Mouse (Mus musculus): ENCODE data around the gene Tspo. TPM values are rescaled to one million over a fixed set of nuclear protein-coding genes. Genes with fewer than 3 reads are reported as not detected.

The Tspo gene
- polyA plus RNA-seq, 1 experiment from 2014 or later, result 16.3 TPM

DNA sequence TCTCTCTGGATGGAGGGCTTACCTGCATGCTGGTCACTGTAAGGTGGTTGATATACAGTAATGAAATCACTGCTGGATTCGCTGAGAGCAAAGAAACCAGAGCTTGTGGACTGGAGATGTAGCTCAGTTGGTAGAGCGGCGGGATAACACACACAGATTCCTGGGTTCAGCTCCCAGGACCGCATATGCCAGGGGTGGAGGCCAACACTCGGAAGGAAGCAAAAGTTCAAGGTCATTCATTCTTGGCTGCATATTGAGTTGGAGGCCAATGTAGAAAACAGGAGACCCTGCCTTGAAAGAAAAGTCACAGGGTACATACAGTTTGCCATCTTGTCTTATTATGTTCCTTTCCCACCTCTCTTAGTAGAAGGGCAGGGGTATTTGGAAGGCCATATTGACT is 33.6 kb upstream of the Tspo start:
- 87% methylated on average over 5 of the region's 5 CpGs for WGBS
- no peaks in the 10 kb centered on the region for H3K36me3 ChIP-seq (replicated peaks)
- H3K9me3 ChIP-seq, result no peaks in the 10 kb centered on the region
- H3K4me2 ChIP-seq, result no peak overlapping the region
- peaks cover 14% of the 10 kb centered on the region for H3K4me1 ChIP-seq
- H3K9ac ChIP-seq, result no peak overlapping the region
- H3K4me3 ChIP-seq (replicated peaks), result no peak overlapping the region
- no peak overlapping the region for H3K27ac ChIP-seq
- H3K27me3 ChIP-seq, result peaks cover 55% of the 10 kb centered on the region
- no peak for ATAC-seq (ENCODE audit: low FRiP score)

DNA sequence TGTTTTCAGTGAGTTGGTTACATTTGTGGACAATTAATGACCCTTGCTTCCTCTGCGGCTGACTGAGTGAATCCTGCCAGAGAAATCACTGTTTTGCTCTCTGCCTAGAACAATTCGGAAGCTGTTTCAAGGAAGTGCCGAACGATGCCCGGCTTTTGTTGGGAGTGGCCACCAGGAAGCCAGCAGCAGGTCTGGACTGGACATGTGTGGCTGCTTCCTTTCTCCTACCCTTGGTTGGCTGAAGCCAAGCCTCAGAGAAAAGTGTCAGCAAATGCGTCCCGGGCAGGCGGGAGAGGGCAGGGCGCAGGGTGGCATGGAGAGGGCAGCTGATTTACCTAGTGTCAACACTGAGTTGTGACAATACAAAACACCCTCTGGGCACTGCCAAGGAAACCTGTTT is 33.2 kb upstream of the Tspo start:
- Histone ChIP-seq H3K4me1 (peaks cover 14% of the 10 kb centered on the region), H3K27me3 (peaks cover 50% of the 10 kb centered on the region), H3K4me3 (replicated peaks) (no peak overlapping the region), H3K9ac (no peak overlapping the region), H3K36me3 (replicated peaks) (no peaks in the 10 kb centered on the region), H3K4me2 (no peak overlapping the region), H3K27ac (no peak overlapping the region), H3K9me3 (no peaks in the 10 kb centered on the region)
- no peak for ATAC-seq (ENCODE audit: low FRiP score)
- 89% methylated on average over 9 of the region's 9 CpGs for WGBS

DNA sequence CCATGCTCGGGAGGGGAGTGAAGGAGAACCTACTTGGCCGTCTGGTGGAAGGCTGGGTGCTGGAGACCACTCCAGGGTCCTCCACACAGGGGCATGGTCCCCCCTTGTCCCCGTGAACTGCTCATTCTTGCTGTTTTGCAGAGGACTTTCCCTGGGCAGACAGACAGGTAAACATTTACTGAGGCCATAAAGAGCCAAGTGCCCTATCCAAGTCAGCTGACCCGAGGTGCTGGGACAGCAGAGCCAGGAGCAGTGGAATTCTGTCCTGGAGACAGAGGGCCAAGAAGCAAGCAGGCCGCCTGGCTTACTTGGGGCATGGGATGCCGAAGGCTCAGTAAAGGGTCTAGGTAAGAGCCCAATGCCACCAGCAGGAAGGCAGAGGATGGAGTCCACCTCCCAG is 32.7 kb upstream of the Tspo start:
- H3K4me1 ChIP-seq, result peaks cover 13% of the 10 kb centered on the region
- peaks cover 46% of the 10 kb centered on the region for H3K27me3 ChIP-seq
- ATAC-seq (ENCODE audit: low FRiP score), result no peak
- no peak overlapping the region for H3K4me2 ChIP-seq
- H3K27ac ChIP-seq, result no peak overlapping the region
- H3K4me3 ChIP-seq (replicated peaks), result no peak overlapping the region
- no peaks in the 10 kb centered on the region for H3K9me3 ChIP-seq
- no peaks in the 10 kb centered on the region for H3K36me3 ChIP-seq (replicated peaks)
- H3K9ac ChIP-seq, result no peak overlapping the region
- 84% methylated on average over 6 of the region's 6 CpGs for WGBS

DNA sequence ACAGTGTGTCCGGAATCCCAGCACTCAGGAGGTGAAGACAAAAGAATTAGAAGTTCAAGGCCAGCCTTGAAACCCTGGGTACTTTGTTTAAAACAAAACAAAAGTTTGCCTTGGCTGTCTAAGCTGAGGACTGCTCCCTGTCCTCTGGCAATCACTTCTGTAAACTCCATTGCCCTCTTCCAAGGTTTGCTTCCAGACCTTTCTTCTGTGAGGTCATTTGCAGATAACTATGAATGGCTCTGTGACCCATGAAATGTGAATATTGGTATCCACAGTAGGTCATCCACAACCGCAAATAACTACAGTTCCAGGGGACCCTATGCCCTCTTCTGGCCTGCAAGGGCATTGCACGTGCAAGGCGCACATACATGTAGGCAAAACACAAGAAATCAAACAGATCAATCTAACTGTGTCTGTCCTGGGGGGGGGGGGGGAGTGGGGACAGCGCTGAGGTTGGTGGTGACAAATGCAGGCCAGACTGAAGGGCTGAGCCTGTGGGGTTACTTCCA is 31.4 kb upstream of the Tspo start:
- Histone ChIP-seq H3K4me2 (no peak overlapping the region), H3K4me1 (peaks cover 4% of the 10 kb centered on the region), H3K9ac (no peak overlapping the region), H3K27ac (no peak overlapping the region), H3K36me3 (replicated peaks) (no peaks in the 10 kb centered on the region), H3K4me3 (replicated peaks) (no peak overlapping the region), H3K27me3 (peaks cover 33% of the 10 kb centered on the region), H3K9me3 (no peaks in the 10 kb centered on the region)
- 85% methylated on average over 4 of the region's 5 CpGs for WGBS
- no peak for ATAC-seq (ENCODE audit: low FRiP score)

DNA sequence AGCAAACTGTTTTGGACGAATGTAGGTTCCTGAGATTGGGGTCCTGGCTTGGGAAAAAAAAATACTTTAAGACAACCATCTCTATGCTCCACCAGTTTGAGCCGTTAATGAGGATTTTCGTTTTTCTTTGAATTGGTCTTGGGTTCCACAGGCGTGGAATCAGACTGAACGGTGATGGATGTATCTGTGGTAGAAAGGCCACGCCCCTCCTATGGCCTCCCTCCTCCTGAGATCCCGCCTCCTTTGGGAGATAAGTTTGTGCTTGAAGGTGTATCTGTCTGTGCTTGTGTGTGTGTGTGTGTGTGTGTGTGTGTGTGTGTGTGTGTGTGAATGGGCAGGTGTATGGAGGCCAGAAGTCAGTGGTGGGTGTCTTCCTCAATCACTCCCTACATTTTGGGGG is 30.8 kb upstream of the Tspo start:
- ATAC-seq (ENCODE audit: low FRiP score), result no peak
- H3K9me3 ChIP-seq, result no peaks in the 10 kb centered on the region
- no peak overlapping the region for H3K4me2 ChIP-seq
- no peaks in the 10 kb centered on the region for H3K36me3 ChIP-seq (replicated peaks)
- H3K27me3 ChIP-seq, result peaks cover 27% of the 10 kb centered on the region
- H3K9ac ChIP-seq, result no peak overlapping the region
- no peak overlapping the region for H3K4me3 ChIP-seq (replicated peaks)
- 75% methylated on average over 7 of the region's 7 CpGs for WGBS
- no peak overlapping the region for H3K27ac ChIP-seq
- H3K4me1 ChIP-seq, result no peaks in the 10 kb centered on the region

DNA sequence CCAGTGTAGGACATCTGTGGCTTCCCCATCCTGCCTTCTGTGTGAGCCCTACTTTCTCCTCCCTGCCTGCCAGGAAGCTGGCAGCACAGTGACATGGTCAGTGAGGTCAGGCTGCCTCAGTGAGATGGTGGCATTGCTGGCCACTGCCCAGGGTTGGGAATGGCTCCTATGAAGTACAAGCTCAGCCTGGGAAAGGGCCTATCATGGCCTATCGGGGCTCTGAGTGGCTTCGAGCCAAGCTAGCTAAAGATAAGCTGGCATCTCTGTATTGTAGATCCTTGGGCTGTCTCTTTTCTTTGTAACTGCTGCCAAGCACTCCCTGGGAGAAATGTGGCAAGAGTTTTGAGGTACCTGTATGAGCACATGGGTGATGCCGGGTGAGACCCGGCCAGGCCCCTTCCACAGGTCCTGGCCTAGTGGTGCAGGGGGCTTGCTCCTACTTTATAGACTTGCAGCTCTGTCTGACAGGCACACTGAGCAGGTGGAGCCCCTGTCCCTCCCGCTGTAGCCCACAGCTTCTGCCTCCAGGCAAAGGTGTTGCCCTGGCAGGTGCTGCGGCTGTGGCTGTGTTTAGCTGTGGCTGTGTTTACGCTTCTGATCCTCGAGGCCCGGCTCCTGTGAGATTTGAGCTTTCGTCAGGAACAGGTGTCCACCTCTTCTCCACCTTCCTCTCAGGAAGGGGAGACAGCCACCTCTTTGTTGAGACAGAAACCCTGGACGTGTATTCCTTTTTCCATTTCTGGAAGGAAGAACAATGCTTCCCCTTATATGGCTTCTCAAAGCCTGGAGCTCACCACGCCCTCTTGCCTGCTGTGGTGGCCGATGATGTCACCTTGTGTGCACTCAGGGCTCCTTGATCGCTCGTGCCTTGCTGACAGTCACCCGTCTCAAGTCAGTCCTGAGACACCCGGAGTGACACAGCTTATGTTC is 28.2 kb upstream of the Tspo start:
- Histone ChIP-seq H3K9me3 (no peaks in the 10 kb centered on the region), H3K27ac (no peak overlapping the region), H3K4me2 (no peak overlapping the region), H3K4me1 (no peaks in the 10 kb centered on the region), H3K27me3 (0 out of 2 replicates have a peak, but pooled peaks cover 5% of the 10 kb centered on the region), H3K4me3 (replicated peaks) (no peak overlapping the region), H3K9ac (no peak overlapping the region), H3K36me3 (replicated peaks) (no peaks in the 10 kb centered on the region)
- ATAC-seq (ENCODE audit: low FRiP score), result no peak
- WGBS, result 82% methylated on average over 17 of the region's 17 CpGs

DNA sequence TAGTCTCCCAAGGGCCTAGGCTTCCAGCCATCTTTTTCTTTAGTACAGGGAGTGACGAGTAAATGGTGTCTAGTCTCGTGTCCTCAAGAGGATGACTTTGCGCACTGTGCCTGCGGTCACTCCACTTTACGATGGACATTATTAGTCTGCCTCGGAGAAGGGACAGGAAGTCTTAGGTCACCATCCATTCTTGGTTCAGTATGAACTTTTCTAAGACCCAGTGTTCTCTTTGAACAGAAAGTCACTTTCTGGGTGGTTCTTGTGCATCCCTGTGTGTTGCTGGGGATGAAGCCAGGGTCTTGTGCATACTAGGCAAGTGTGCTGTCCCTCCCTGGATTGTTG is 27.5 kb upstream of the Tspo start:
- H3K9me3 ChIP-seq, result no peaks in the 10 kb centered on the region
- H3K9ac ChIP-seq, result no peak overlapping the region
- H3K4me2 ChIP-seq, result no peak overlapping the region
- no peak for ATAC-seq (ENCODE audit: low FRiP score)
- H3K27me3 ChIP-seq, result 0 out of 2 replicates have a peak, but pooled peaks cover under 1% of the 10 kb centered on the region
- no peak overlapping the region for H3K27ac ChIP-seq
- no peaks in the 10 kb centered on the region for H3K36me3 ChIP-seq (replicated peaks)
- H3K4me1 ChIP-seq, result no peaks in the 10 kb centered on the region
- H3K4me3 ChIP-seq (replicated peaks), result no peak overlapping the region
- 96% methylated on average over 6 of the region's 6 CpGs for WGBS

DNA sequence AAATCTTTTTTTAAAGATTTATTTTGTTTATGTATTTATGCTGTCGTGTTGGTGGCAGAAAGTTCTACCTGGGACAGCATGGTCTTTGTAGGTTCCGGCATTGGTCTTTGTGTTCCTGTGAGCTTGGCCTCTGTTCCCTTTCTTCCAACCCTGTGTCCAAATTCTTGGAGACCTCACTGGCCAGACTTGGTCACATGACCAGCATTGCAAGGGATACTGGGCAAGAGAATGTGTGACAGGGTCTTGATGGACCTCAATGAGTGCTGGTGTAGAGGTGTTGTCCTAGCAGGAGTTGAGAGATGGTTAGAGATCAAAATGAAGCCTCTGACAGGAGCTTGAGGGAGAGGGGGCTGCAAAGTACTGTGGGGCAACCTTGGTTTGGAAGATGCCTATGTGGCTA is 24.5 kb upstream of the Tspo start:
- 96% methylated on average over 2 of the region's 2 CpGs for WGBS
- no peak overlapping the region for H3K27ac ChIP-seq
- H3K9ac ChIP-seq, result no peak overlapping the region
- no peaks in the 10 kb centered on the region for H3K27me3 ChIP-seq
- ATAC-seq (ENCODE audit: low FRiP score), result no peak
- no peaks in the 10 kb centered on the region for H3K4me1 ChIP-seq
- H3K4me2 ChIP-seq, result no peak overlapping the region
- no peak overlapping the region for H3K4me3 ChIP-seq (replicated peaks)
- no peaks in the 10 kb centered on the region for H3K9me3 ChIP-seq
- H3K36me3 ChIP-seq (replicated peaks), result no peaks in the 10 kb centered on the region

DNA sequence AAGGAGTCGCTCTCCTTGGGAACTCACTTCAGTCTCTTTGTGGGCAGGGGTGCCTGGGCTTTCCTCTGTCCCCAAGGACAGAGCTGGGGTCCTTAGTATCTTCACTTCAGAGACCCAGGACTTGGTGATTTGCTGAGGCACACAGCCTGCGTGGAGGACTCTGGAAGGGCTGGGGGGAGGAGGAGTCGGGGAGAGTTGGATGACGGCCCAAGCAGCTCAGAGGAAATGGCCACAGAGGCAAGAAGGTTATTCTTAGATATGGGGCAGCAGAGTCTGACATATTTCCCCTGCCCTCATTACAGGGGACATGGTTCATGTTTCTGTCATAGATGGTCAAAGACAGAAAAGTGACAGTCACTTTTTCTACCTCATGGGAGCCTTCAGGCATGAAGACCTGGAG is 23.5 kb upstream of the Tspo start:
- no peak overlapping the region for H3K27ac ChIP-seq
- no peaks in the 10 kb centered on the region for H3K27me3 ChIP-seq
- no peaks in the 10 kb centered on the region for H3K4me1 ChIP-seq
- no peak for ATAC-seq (ENCODE audit: low FRiP score)
- no peaks in the 10 kb centered on the region for H3K9me3 ChIP-seq
- 0 out of 2 replicates have a peak, but pooled peaks cover 1% of the 10 kb centered on the region for H3K36me3 ChIP-seq (replicated peaks)
- WGBS, result 82% methylated on average over 4 of the region's 4 CpGs
- H3K4me2 ChIP-seq, result no peak overlapping the region
- H3K9ac ChIP-seq, result no peak overlapping the region
- no peak overlapping the region for H3K4me3 ChIP-seq (replicated peaks)

DNA sequence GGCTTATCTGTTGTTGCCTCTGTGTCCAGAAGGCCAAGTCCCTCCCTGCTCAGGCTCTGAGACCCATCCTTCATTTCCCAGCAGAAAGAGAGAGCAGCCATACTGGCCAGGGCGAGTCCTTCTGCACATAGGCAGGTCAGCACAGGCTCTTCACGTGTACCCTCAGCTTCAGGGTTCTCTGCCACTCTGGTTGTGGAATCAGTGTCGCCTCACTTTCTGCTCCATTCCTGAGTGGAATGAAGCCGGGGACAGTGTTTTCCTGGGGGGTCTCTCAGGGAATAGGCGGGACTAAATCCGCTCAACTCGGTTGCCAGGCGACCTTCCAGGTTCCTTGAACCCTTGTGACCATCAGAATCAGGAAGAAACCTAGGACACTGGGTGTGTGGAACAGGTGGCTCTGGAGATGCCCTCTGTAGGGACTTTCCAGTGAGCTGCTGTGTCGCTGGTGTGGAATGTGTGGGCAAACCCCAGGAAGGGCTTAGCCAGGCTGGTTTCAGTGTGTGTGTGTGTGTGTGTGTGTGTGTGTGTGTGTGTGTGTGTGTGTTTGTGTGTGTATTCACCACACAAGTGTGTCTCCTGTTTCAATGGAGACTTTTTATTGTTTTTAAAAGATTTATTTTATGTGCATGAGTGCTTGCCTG is 21.6 kb upstream of the Tspo start:
- H3K4me3 ChIP-seq (replicated peaks), result no peak overlapping the region
- H3K4me2 ChIP-seq, result no peak overlapping the region
- H3K4me1 ChIP-seq, result no peaks in the 10 kb centered on the region
- no peak overlapping the region for H3K27ac ChIP-seq
- H3K9me3 ChIP-seq, result no peaks in the 10 kb centered on the region
- H3K9ac ChIP-seq, result no peak overlapping the region
- 87% methylated on average over 9 of the region's 9 CpGs for whole genome bisulfite sequencing
- no peaks in the 10 kb centered on the region for H3K27me3 ChIP-seq
- peaks cover 20% of the 10 kb centered on the region for H3K36me3 ChIP-seq (replicated peaks)
- no peak for ATAC-seq (ENCODE audit: low FRiP score)

DNA sequence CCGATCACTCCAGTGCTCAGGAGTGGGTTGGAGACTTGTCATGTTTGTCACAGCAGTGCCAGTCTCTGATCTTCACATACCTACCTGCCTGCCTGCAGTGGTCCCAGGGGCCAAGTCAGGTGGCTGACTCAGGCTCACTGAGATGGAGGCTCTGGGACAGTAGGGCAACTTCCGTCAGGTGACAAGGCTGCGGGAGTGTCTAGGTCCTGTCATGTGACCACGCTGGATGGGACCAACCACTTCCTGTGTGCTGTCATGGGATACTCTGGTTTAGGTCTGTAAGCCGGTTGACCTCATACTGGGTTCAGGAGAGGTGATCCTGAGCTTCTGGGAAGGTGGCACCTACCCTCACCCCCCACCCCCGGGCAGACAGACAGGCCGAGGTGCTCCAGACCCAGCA is 17.4 kb upstream of the Tspo start:
- WGBS, result 93% methylated on average over 7 of the region's 7 CpGs
- H3K27me3 ChIP-seq, result no peaks in the 10 kb centered on the region
- no peaks in the 10 kb centered on the region for H3K4me1 ChIP-seq
- peaks cover 63% of the 10 kb centered on the region for H3K36me3 ChIP-seq (replicated peaks)
- no peak overlapping the region for H3K4me2 ChIP-seq
- no peak for ATAC-seq (ENCODE audit: low FRiP score)
- H3K27ac ChIP-seq, result no peak overlapping the region
- no peaks in the 10 kb centered on the region for H3K9me3 ChIP-seq
- no peak overlapping the region for H3K9ac ChIP-seq
- H3K4me3 ChIP-seq (replicated peaks), result no peak overlapping the region

DNA sequence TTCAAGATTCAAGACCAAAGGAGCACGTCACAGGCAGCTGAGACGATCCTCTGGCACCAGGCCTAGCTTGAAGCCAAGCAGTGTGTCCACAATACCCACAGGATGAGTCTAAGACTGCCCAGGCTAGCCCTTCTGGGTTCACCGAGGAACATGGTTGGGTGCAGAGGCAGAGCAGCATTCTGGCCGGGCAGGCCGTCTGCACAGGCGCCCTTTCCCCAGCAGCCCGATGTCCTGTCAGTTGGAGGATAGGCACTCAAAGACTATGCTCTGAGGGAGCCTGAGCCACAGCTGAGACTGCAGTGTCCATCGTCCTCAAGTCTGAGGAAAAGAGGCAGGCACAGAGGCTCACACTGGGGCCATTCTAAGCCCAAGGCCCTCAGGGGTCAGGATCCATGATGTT is 16.2 kb upstream of the Tspo start:
- Histone ChIP-seq H3K9me3 (no peaks in the 10 kb centered on the region), H3K4me2 (no peak overlapping the region), H3K4me1 (no peaks in the 10 kb centered on the region), H3K36me3 (replicated peaks) (peaks cover 74% of the 10 kb centered on the region), H3K4me3 (replicated peaks) (no peak overlapping the region), H3K27me3 (no peaks in the 10 kb centered on the region), H3K27ac (no peak overlapping the region), H3K9ac (no peak overlapping the region)
- no peak for ATAC-seq (ENCODE audit: low FRiP score)
- WGBS, result 91% methylated on average over 8 of the region's 8 CpGs

DNA sequence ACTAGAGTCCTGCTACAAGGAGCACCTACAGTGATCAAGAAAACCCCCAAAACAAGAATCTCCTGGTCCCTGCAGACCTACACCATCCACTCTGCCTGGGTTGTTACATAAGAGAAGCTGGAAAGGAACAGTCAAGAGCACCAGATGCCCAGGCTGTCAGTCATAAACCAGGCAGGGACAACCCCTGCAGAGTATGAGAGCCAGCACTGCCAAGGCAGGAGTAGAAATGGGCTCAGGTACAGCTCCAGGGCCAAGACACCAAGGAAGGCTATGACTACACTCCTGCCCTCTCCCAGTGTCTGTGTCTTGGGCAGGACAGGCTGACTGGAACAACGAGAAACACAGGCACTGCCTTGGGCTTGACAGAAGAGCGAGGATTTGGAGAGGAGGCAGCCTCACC is 13.3 kb upstream of the Tspo start:
- H3K4me3 ChIP-seq (replicated peaks), result no peak overlapping the region
- no peak overlapping the region for H3K9ac ChIP-seq
- H3K4me2 ChIP-seq, result no peak overlapping the region
- H3K4me1 ChIP-seq, result peaks cover 9% of the 10 kb centered on the region
- no peak overlapping the region for H3K27ac ChIP-seq
- 92% methylated on average over 2 of the region's 2 CpGs for WGBS
- no peaks in the 10 kb centered on the region for H3K9me3 ChIP-seq
- no peaks in the 10 kb centered on the region for H3K27me3 ChIP-seq
- ATAC-seq (ENCODE audit: low FRiP score), result no peak
- H3K36me3 ChIP-seq (replicated peaks), result peaks cover 75% of the 10 kb centered on the region
